Mouse (Mus musculus) stomach, embryonic 14.5 days (tissue): ENCODE measurements around the gene Kcnh5. TPM values are rescaled to one million over a fixed set of nuclear protein-coding genes. Genes with fewer than 3 reads are reported as not detected.

Experiments used
- ATAC-seq: fragments of 200-750 bp; cut with Nextera tagmentation; 2 replicates; pipeline ENCODE4 v1.8.0; 2017; ENCODE audit warnings: low read depth, moderate TSS enrichment; ENCODE audit not compliant: insufficient number of reproducible peaks, insufficient read depth, low FRiP score
- H3K27ac ChIP-seq: fragments of 300-500 bp; sonication (generic); 2 replicates; pipeline ENCODE4 v1.5.1; 2014; ENCODE audit warnings: mild to moderate bottlenecking, low read length, moderate library complexity, mixed read lengths
- H3K27me3 ChIP-seq: fragments of 300-500 bp; sonication (generic); 2 replicates; pipeline ENCODE4 v1.6.1; 2014; ENCODE audit warnings: low read length, control low read depth, mixed read lengths; ENCODE audit not compliant: control insufficient read depth, insufficient read depth
- H3K36me3 ChIP-seq: fragments of 300-500 bp; sonication (generic); 2 replicates; pipeline ENCODE4 v1.6.1; 2014; ENCODE audit warnings: mild to moderate bottlenecking, control low read depth, low read length, moderate library complexity, mixed read lengths; ENCODE audit not compliant: control insufficient read depth, insufficient read depth
- H3K4me1 ChIP-seq: fragments of 300-500 bp; sonication (generic); 2 replicates; pipeline ENCODE4 v1.6.1; 2014; ENCODE audit warnings: low read length, control low read depth, mixed read lengths; ENCODE audit not compliant: control insufficient read depth, insufficient read depth
- H3K4me2 ChIP-seq: fragments of 300-500 bp; sonication (generic); replicated peaks from 2 replicates; pipeline ENCODE4 v1.6.1; 2014; ENCODE audit warnings: low read depth, low read length, control low read depth
- H3K4me3 ChIP-seq: fragments of 300-500 bp; sonication (generic); 2 replicates; pipeline ENCODE4 v1.5.1; 2014; ENCODE audit warnings: low read depth, low read length, control low read depth
- H3K9ac ChIP-seq: fragments of 300-500 bp; sonication (generic); replicated peaks from 2 replicates; pipeline ENCODE4 v1.6.1; 2014; ENCODE audit warnings: low read depth, mild to moderate bottlenecking, control low read depth, low read length, moderate library complexity, mixed read lengths
- H3K9me3 ChIP-seq: fragments of 300-500 bp; sonication (generic); 2 replicates; pipeline ENCODE4 v1.6.1; 2016; ENCODE audit warnings: low read depth, low read length, control low read depth; ENCODE audit not compliant: control insufficient read depth
- WGBS: fragments of 180-500 bp; shearing (Covaris S2); extraction: QIAGEN DNeasy Blood & Tissue Kit; methylation state at CpG from one replicate; pipeline ENCODE4 v1.1.7; 2014; 5-methylcytosine and 5-hydroxymethylcytosine counted together
- polyA plus RNA-seq: library from polyadenylated mRNA; unstranded; fragments of >200 nt; fragmentation: Nextera tagmentation; extraction: Ambion mirVana; gene quantifications from 2 replicates; pipeline ENCODE4 v1.2.1, GENCODE M21; 2014

Gene Kcnh5
- polyA plus RNA-seq, 1 experiment from 2014 or later = 0.27 TPM

GRCm38 (mm10) chr12:75036694-75037093 lies 140.4 kb downstream of the Kcnh5 start:
- no peak overlapping the region for H3K4me2 ChIP-seq
- no peak overlapping the region for H3K4me3 ChIP-seq
- H3K27ac ChIP-seq = no peak overlapping the region
- no peaks in the 10 kb centered on the region for H3K9me3 ChIP-seq
- H3K9ac ChIP-seq = no peak overlapping the region
- H3K4me1 ChIP-seq = no peaks in the 10 kb centered on the region
- no peaks in the 10 kb centered on the region for H3K36me3 ChIP-seq
- H3K27me3 ChIP-seq = no peaks in the 10 kb centered on the region
- WGBS = 79% methylated on average over 5 of the region's 5 CpGs
- no peak for ATAC-seq

- Histone ChIP-seq H3K4me3 (no peak overlapping the region), H3K27me3 (no peaks in the 10 kb centered on the region), H3K9me3 (no peaks in the 10 kb centered on the region), H3K36me3 (no peaks in the 10 kb centered on the region), H3K27ac (no peak overlapping the region), H3K9ac (no peak overlapping the region), H3K4me1 (no peaks in the 10 kb centered on the region), H3K4me2 (no peak overlapping the region)
- ATAC-seq = no peak
- WGBS = 81% methylated on average over 8 of the region's 8 CpGs
These were observed 144.9 kb downstream of the Kcnh5 start for GRCm38 (mm10) chr12:75031970-75032864.

- Histone ChIP-seq H3K4me2 (no peak overlapping the region), H3K9me3 (no peaks in the 10 kb centered on the region), H3K4me1 (no peaks in the 10 kb centered on the region), H3K27ac (no peak overlapping the region), H3K36me3 (no peaks in the 10 kb centered on the region), H3K9ac (no peak overlapping the region), H3K27me3 (no peaks in the 10 kb centered on the region), H3K4me3 (no peak overlapping the region)
- 84% methylated on average over 3 of the region's 3 CpGs for WGBS
- no peak for ATAC-seq
These were observed 205.9 kb downstream of the Kcnh5 start for GRCm38 (mm10) chr12:74971187-74971586.

GRCm38 (mm10) chr12:74969420-74969819 lies 207.7 kb downstream of the Kcnh5 start:
- Histone ChIP-seq H3K27ac (no peak overlapping the region), H3K27me3 (no peaks in the 10 kb centered on the region), H3K9ac (no peak overlapping the region), H3K4me2 (no peak overlapping the region), H3K9me3 (no peaks in the 10 kb centered on the region), H3K4me1 (no peaks in the 10 kb centered on the region), H3K36me3 (no peaks in the 10 kb centered on the region), H3K4me3 (no peak overlapping the region)
- WGBS = 61% methylated on average over 4 of the region's 4 CpGs
- no peak for ATAC-seq

GRCm38 (mm10) chr12:74966266-74966665 lies 210.9 kb downstream of the Kcnh5 start:
- no peak for ATAC-seq
- no peaks in the 10 kb centered on the region for H3K4me1 ChIP-seq
- no peaks in the 10 kb centered on the region for H3K27me3 ChIP-seq
- H3K9ac ChIP-seq = no peak overlapping the region
- WGBS = 92% methylated on average over 2 of the region's 2 CpGs
- no peak overlapping the region for H3K27ac ChIP-seq
- no peak overlapping the region for H3K4me3 ChIP-seq
- H3K4me2 ChIP-seq = no peak overlapping the region
- H3K9me3 ChIP-seq = no peaks in the 10 kb centered on the region
- H3K36me3 ChIP-seq = no peaks in the 10 kb centered on the region

GRCm38 (mm10) chr12:74952661-74953060 lies 224.5 kb downstream of the Kcnh5 start:
- WGBS = 74% methylated on average over 2 of the region's 2 CpGs
- no peak for ATAC-seq
- H3K4me1 ChIP-seq = no peaks in the 10 kb centered on the region

GRCm38 (mm10) chr12:74951124-74952115 lies 225.7 kb downstream of the Kcnh5 start:
- Histone ChIP-seq H3K27me3 (no peaks in the 10 kb centered on the region), H3K9ac (no peak overlapping the region), H3K4me1 (no peaks in the 10 kb centered on the region), H3K4me2 (no peak overlapping the region), H3K9me3 (no peaks in the 10 kb centered on the region), H3K36me3 (no peaks in the 10 kb centered on the region), H3K4me3 (no peak overlapping the region), H3K27ac (no peak overlapping the region)
- no peak for ATAC-seq
- WGBS = 78% methylated on average over 9 of the region's 9 CpGs

More at GRCm38 (mm10) chr12:74952661-74953060, 224.5 kb downstream of the Kcnh5 start:
- Histone ChIP-seq H3K36me3 (no peaks in the 10 kb centered on the region), H3K27ac (no peak overlapping the region), H3K4me3 (no peak overlapping the region), H3K4me2 (no peak overlapping the region), H3K9ac (no peak overlapping the region), H3K27me3 (no peaks in the 10 kb centered on the region), H3K9me3 (no peaks in the 10 kb centered on the region)

- WGBS = 79% methylated on average over 6 of the region's 6 CpGs
- no peaks in the 10 kb centered on the region for H3K9me3 ChIP-seq
- no peak for ATAC-seq
- no peaks in the 10 kb centered on the region for H3K36me3 ChIP-seq
- no peak overlapping the region for H3K4me3 ChIP-seq
- H3K4me2 ChIP-seq = no peak overlapping the region
- H3K27me3 ChIP-seq = no peaks in the 10 kb centered on the region
- H3K9ac ChIP-seq = no peak overlapping the region
- no peaks in the 10 kb centered on the region for H3K4me1 ChIP-seq
- H3K27ac ChIP-seq = no peak overlapping the region
These were observed 275.8 kb downstream of the Kcnh5 start for GRCm38 (mm10) chr12:74901331-74901730.
